Mouse (Mus musculus) liver, embryonic 14.5 days (tissue): Measurements from ENCODE around the gene Zbtb21. TPM values are rescaled to one million over a fixed set of nuclear protein-coding genes. Genes with fewer than 3 reads are reported as not detected.
A peak's percentile ranks its signal among the peaks of the same experiment; 100 is the strongest.

Source experiments
- ATAC-seq: fragments of 200-750 bp; cut with Nextera tagmentation; 2 replicates; pipeline ENCODE4 v1.8.0; 2017; ENCODE audit warnings: moderate number of reproducible peaks, mild to moderate bottlenecking, moderate library complexity; ENCODE audit not compliant: insufficient read depth
- DNase-seq, 3 experiments: peaks; one replicate each; pipeline ENCODE4 v3.0.0-alpha.2; 2012 to 2013; ENCODE audit warnings: low read depth in 3 of 3, low spot score in 3 of 3
- H3K27ac ChIP-seq: fragments of 300-500 bp; sonication (generic); 2 replicates; pipeline ENCODE4 v1.5.1; 2014; ENCODE audit warnings: moderate library complexity, mild to moderate bottlenecking, control low read depth, inconsistent platforms
- H3K27me3 ChIP-seq: fragments of 300-500 bp; sonication (generic); 2 replicates; pipeline ENCODE4 v1.6.1; 2014; ENCODE audit warnings: mild to moderate bottlenecking, low read length, moderate library complexity; ENCODE audit not compliant: control insufficient read depth, insufficient read depth
- H3K36me3 ChIP-seq: fragments of 300-500 bp; sonication (generic); replicated peaks from 2 replicates; pipeline ENCODE4 v1.6.1; 2014; ENCODE audit warnings: low read depth; ENCODE audit not compliant: control insufficient read depth, insufficient read depth
- H3K4me1 ChIP-seq, 2 experiments: fragments of 200-500 bp in 1 of 2; fragments of 300-500 bp in 1 of 2; sonication (generic) in 1 of 2; replicated peaks; 2 replicates each; pipeline ENCODE4 v1.6.1; 2012 to 2014; ENCODE audit warnings: antibody characterized with exemption in 1 of 2, inconsistent platforms in 1 of 2, low read length in 1 of 2; ENCODE audit not compliant: control insufficient read depth in 2 of 2, insufficient read depth in 2 of 2
- H3K4me2 ChIP-seq: fragments of 300-500 bp; sonication (generic); 2 replicates; pipeline ENCODE4 v1.6.1; 2014; ENCODE audit warnings: low read depth, mild to moderate bottlenecking, control low read depth, moderate library complexity
- H3K4me3 ChIP-seq, 2 experiments: fragments of 200-500 bp in 1 of 2; fragments of 300-500 bp in 1 of 2; sonication (generic) in 1 of 2; 2 replicates each; pipeline ENCODE4 v1.5.1; 2012 to 2014; ENCODE audit warnings: low read depth in 2 of 2, low read length in 2 of 2, mild to moderate bottlenecking in 2 of 2, control low read depth in 1 of 2, inconsistent platforms in 1 of 2, moderate library complexity in 1 of 2; ENCODE audit not compliant: insufficient read depth in 1 of 2
- H3K9ac ChIP-seq: fragments of 300-500 bp; sonication (generic); replicated peaks from 2 replicates; pipeline ENCODE4 v1.6.1; 2014; ENCODE audit warnings: mild to moderate bottlenecking, control low read depth, moderate library complexity
- H3K9me3 ChIP-seq: fragments of 300-500 bp; sonication (generic); 2 replicates; pipeline ENCODE4 v1.6.1; 2016; ENCODE audit warnings: low read length, mixed read lengths; ENCODE audit not compliant: control insufficient read depth
- CTCF ChIP-seq: IDR thresholded peaks from 2 replicates; pipeline ENCODE4 v1.5.1; 2016; ENCODE audit warnings: antibody characterized with exemption, low read depth, control low read depth
- EP300 ChIP-seq: IDR thresholded peaks from 2 replicates; pipeline ENCODE4 v1.6.1; 2016; ENCODE audit warnings: antibody characterized with exemption, low read depth
- WGBS: fragments of 180-500 bp; shearing (Covaris S2); extraction: QIAGEN DNeasy Blood & Tissue Kit; methylation state at CpG from one replicate; pipeline ENCODE4 v1.1.7; 2014; ENCODE audit not compliant: insufficient replicate concordance; 5-methylcytosine and 5-hydroxymethylcytosine counted together
- polyA plus RNA-seq, 2 experiments: library from polyadenylated mRNA; depleted of rRNA in 1 of 2; stranded (reverse) in 1 of 2; unstranded in 1 of 2; fragments of >200 nt; fragmentation: Nextera tagmentation in 1 of 2; extraction: Ambion mirVana in 1 of 2; gene quantifications; 2 replicates each; pipeline versions ENCODE4 v1.2.1 to v1.2.3; 2012 to 2014

The Zbtb21 gene
- polyA plus RNA-seq, 2 experiments, result 3.2 to 3.5 TPM

GRCm38 (mm10) chr16:97909356-97909755 lies 53.1 kb downstream of the Zbtb21 start:
- H3K9me3 ChIP-seq, result no peaks in the 10 kb centered on the region
- H3K4me1 ChIP-seq, result peaks cover 4 to 20% of the 10 kb centered on the region in 2 experiments
- H3K36me3 ChIP-seq, result no peaks in the 10 kb centered on the region
- H3K27me3 ChIP-seq, result no peaks in the 10 kb centered on the region
- DNase-seq, result no peak
- H3K27ac ChIP-seq, result no peak overlapping the region
- no peak overlapping the region for H3K4me3 ChIP-seq
- no peak overlapping the region for H3K9ac ChIP-seq
- WGBS, result 73% methylated on average over 1 of the region's 1 CpGs
- TF ChIP-seq EP300 (no peak), CTCF (no peak)
- no peak overlapping the region for H3K4me2 ChIP-seq
- no peak for ATAC-seq

- DNase-seq, result peak; percentile 45 to 50 (median 49)
Measured at GRCm38 (mm10) chr16:97907496-97907895, 54.9 kb downstream of the Zbtb21 start.

GRCm38 (mm10) chr16:97906337-97906736 lies 56.1 kb downstream of the Zbtb21 start:
- H3K9ac ChIP-seq, result no peak overlapping the region
- no peak for DNase-seq
- ATAC-seq, result no peak
- no peak overlapping the region for H3K4me3 ChIP-seq
- H3K4me1 ChIP-seq, result peaks cover 7 to 28% of the 10 kb centered on the region in 2 experiments
- no peak overlapping the region for H3K27ac ChIP-seq
- H3K27me3 ChIP-seq, result no peaks in the 10 kb centered on the region
- no peak for TF ChIP-seq EP300
- TF ChIP-seq CTCF, result no peak
- no peaks in the 10 kb centered on the region for H3K9me3 ChIP-seq
- H3K4me2 ChIP-seq, result no peak overlapping the region
- no peaks in the 10 kb centered on the region for H3K36me3 ChIP-seq

More at GRCm38 (mm10) chr16:97907496-97907895, 54.9 kb downstream of the Zbtb21 start:
- 23% methylated on average over 6 of the region's 6 CpGs for WGBS
- no peak for TF ChIP-seq CTCF
- TF ChIP-seq EP300, result peak; percentile 76
- H3K9me3 ChIP-seq, result no peaks in the 10 kb centered on the region
- H3K9ac ChIP-seq, result no peak overlapping the region
- H3K36me3 ChIP-seq, result no peaks in the 10 kb centered on the region
- ATAC-seq, result peak; percentile 77
- no peaks in the 10 kb centered on the region for H3K27me3 ChIP-seq
- H3K27ac ChIP-seq, result no peak overlapping the region
- no peak overlapping the region for H3K4me2 ChIP-seq
- H3K4me1 ChIP-seq, result peaks cover 7 to 28% of the 10 kb centered on the region in 2 experiments
- no peak overlapping the region for H3K4me3 ChIP-seq

- Histone ChIP-seq H3K27me3 (no peaks in the 10 kb centered on the region), H3K4me1 (peaks cover 7 to 28% of the 10 kb centered on the region in 2 experiments), H3K9me3 (no peaks in the 10 kb centered on the region), H3K9ac (no peak overlapping the region), H3K4me3 (no peak overlapping the region), H3K36me3 (no peaks in the 10 kb centered on the region), H3K4me2 (no peak overlapping the region), H3K27ac (no peak overlapping the region)
- ATAC-seq (no peak), DNase-seq (no peak)
- 61% methylated on average over 2 of the region's 2 CpGs for WGBS
- TF ChIP-seq EP300, result no peak
- no peak for TF ChIP-seq CTCF
Measured at GRCm38 (mm10) chr16:97905449-97905991, 56.9 kb downstream of the Zbtb21 start.

- Histone ChIP-seq H3K4me3 (no peak overlapping the region), H3K9me3 (no peaks in the 10 kb centered on the region), H3K9ac (no peak overlapping the region), H3K36me3 (no peaks in the 10 kb centered on the region), H3K4me2 (no peak overlapping the region), H3K27me3 (no peaks in the 10 kb centered on the region), H3K27ac (no peak overlapping the region), H3K4me1 (peaks cover 3 to 22% of the 10 kb centered on the region in 2 experiments)
- ATAC-seq (no peak), DNase-seq (no peak)
- no peak for TF ChIP-seq EP300
- WGBS, result 29% methylated on average over 3 of the region's 3 CpGs
Measured at GRCm38 (mm10) chr16:97904035-97904434, 58.4 kb downstream of the Zbtb21 start.
